Mouse (Mus musculus): Measurements from ENCODE around the gene Tmem253. TPM values are rescaled to one million over a fixed set of nuclear protein-coding genes. Genes with fewer than 3 reads are reported as not detected.
A peak's percentile ranks its signal among the peaks of the same experiment; 100 is the strongest.

The Tmem253 gene
- 0.50 and 0.78 TPM in 2 replicates for polyA plus RNA-seq (2015; fragmentation: Nextera tagmentation; extraction: Ambion mirVana)

DNA sequence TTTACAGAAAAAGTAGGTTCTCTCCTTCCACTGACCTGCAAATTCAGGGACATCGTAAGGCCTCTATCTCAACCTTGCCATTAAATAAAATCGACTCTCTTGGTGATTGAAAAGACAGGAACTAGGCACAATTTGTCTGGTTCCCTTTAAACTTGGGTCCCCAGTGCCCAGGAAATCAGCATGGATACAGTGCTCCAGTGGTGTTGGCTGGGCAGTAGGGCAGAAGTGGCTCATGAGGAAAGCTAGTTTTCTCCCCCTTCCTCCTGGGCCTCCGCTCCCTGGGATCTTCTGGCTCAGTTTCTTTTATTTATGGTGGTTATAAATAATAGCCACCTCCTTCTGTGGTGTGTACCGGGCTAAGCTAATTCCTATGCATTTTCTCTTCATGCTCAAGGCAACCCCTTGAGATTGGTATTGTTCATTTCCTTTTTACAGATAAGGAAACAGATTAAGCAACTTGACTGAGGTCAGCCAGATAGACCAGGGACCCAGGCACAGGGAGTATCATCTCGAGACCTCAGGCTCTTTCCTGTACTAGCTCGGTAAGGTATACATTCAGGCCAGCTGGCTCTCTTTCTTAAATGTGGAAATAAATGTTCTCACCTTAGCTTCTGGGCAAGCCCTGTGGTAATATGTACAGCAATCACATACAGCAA lies at the start of gene Tmem253:
Tmem253 (plus strand) TSS at position 214 of the 656 bp plus-strand sequence.
- Histone ChIP-seq H3K4me1 (peaks cover 64% of the 10 kb centered on the region), H3K4me3 (peak within 1 kb of the TSS; percentile 64), H3K27me3 (replicated peaks) (no peaks in the 10 kb centered on the region), H3K36me3 (replicated peaks) (no peaks in the 10 kb centered on the region), H3K4me2 (peak within 1 kb of the TSS; percentile 67), H3K9me3 (no peaks in the 10 kb centered on the region), H3K9ac (peak within 1 kb of the TSS; percentile 75), H3K27ac (peak within 1 kb of the TSS; percentile 98)
- ATAC-seq (replicated peaks): no peak
- 21% methylated on average over 6 of the region's 6 CpGs for WGBS

DNA sequence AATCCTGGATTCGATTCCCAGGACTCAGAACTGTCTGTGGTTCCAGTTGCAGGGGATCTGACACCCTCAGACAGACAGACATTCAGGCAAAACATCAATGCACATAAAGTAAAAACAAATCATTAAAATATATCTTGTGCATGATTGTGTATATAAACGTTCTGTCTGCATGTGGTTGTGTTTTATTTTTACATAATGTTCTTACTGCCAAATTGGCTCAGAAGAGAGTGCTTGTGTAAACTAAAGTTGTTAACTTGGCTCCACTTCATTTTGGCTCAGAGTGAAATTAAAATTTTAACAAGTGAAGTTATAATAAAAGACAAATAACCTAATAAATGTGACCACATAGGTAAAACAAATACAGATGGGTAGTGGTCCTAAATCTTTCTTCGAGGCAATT lies 48.1 kb upstream of the Tmem253 start:
- no peaks in the 10 kb centered on the region for H3K36me3 ChIP-seq (replicated peaks)
- H3K27ac ChIP-seq: no peak overlapping the region
- H3K9ac ChIP-seq: no peak overlapping the region
- H3K4me1 ChIP-seq: no peaks in the 10 kb centered on the region
- no peaks in the 10 kb centered on the region for H3K27me3 ChIP-seq (replicated peaks)
- ATAC-seq (replicated peaks): no peak
- no peak overlapping the region for H3K4me3 ChIP-seq
- H3K9me3 ChIP-seq: no peaks in the 10 kb centered on the region
- no peak overlapping the region for H3K4me2 ChIP-seq
- 88% methylated on average over 3 of the region's 3 CpGs for WGBS

GRCm38 (mm10) chr14:51979252-51979651 lies 36.2 kb upstream of the Tmem253 start:
- H3K27ac ChIP-seq: no peak overlapping the region
- H3K4me1 ChIP-seq: peaks cover 10% of the 10 kb centered on the region
- no peaks in the 10 kb centered on the region for H3K27me3 ChIP-seq (replicated peaks)
- H3K9ac ChIP-seq: no peak overlapping the region
- H3K9me3 ChIP-seq: no peaks in the 10 kb centered on the region
- no peaks in the 10 kb centered on the region for H3K36me3 ChIP-seq (replicated peaks)
- H3K4me3 ChIP-seq: no peak overlapping the region
- 89% methylated on average over 3 of the region's 3 CpGs for WGBS
- no peak overlapping the region for H3K4me2 ChIP-seq
- no peak for ATAC-seq (replicated peaks)

DNA sequence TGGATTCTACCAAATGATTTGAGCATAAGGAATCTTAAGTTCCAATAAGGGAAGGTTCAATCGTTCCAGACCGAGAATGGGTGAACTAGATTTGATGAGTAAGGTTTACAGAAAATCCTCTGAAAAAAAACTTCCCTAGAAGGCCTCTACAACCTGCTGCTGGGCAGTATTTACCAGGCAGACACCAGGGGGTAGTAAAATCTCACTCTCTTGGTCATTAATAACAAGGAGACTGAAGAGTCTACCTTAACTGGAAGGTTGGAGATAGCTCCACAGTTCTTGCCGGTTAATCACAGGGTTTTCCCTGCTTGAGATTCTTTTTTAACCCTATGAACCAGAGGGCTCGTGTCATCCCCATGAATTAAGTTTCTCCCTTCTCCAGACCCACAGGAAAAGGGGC lies 32.2 kb upstream of the Tmem253 start:
- H3K9me3 ChIP-seq: no peaks in the 10 kb centered on the region
- no peak overlapping the region for H3K27ac ChIP-seq
- H3K36me3 ChIP-seq (replicated peaks): 0 out of 2 replicates have a peak, but pooled peaks cover 4% of the 10 kb centered on the region
- peak overlapping the region; percentile 77; the same call in 1 of the 2 replicates for H3K4me3 ChIP-seq
- H3K27me3 ChIP-seq (replicated peaks): no peaks in the 10 kb centered on the region
- peaks cover 33% of the 10 kb centered on the region for H3K4me1 ChIP-seq
- peak overlapping the region; percentile 83 for H3K4me2 ChIP-seq
- peak overlapping the region; percentile 95 for H3K9ac ChIP-seq
- 49% methylated on average over 4 of the region's 4 CpGs for WGBS
- ATAC-seq (replicated peaks): no peak

- no peaks in the 10 kb centered on the region for H3K27me3 ChIP-seq (replicated peaks)
- ATAC-seq (replicated peaks): no peak
- WGBS: 4% methylated on average over 10 of the region's 10 CpGs
- no peaks in the 10 kb centered on the region for H3K9me3 ChIP-seq
- 0 out of 2 replicates have a peak, but pooled peaks cover 5% of the 10 kb centered on the region for H3K36me3 ChIP-seq (replicated peaks)
- peak overlapping the region; percentile 83 for H3K4me2 ChIP-seq
- H3K4me1 ChIP-seq: peaks cover 36% of the 10 kb centered on the region
- peak overlapping the region; percentile 92 for H3K27ac ChIP-seq
- peak overlapping the region; percentile 95 for H3K9ac ChIP-seq
- H3K4me3 ChIP-seq: peak overlapping the region; percentile 77
Observed at GRCm38 (mm10) chr14:51983855-51984246, 31.6 kb upstream of the Tmem253 start.

DNA sequence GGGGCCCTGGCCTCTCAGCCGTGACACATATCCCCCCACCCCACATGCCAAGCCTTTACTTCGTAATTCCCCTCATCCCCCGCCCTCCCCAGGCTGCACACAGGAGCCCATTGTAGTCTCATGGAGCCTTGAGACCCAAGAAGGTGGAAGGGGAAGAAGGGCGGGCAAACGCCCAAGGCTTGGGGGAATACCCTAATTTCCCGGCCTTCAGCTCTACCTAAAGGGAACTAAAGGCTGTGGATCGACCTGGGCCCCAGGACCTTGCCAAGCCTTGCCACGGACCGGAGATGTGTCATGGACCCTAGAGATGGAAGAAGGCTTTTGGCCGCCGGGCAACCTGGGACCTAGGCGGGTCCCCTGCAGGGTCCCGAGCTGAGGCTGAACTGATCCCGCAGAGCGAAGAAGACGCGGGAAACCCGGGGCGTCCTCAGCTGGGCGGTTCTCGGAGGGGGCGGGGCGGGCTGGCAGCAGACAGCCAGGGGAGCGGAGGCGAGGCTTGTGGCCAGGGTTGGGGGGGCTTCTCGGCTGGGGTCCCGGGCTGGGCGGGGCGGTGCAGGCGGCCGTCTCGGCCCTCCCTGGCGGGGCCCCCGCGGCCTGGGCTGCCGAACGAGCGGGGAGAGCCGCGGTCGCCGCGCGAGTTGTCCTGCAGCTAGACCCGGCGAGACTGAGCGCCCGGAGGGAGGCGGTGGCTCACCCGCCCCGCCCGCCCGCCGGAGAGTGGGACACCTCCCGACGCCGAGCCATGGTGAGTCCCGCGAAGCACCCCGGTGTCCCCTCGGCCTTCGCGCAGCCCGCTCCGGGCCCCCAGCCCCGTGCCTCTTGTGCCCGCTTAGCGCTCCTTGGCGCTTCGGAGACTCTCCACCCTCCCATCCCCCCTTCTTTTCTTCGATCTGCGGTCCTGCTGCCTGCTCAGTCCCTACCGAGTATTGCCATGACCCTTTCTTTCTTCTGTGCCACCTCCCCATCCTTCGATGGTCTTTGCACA lies 30.9 kb upstream of the Tmem253 start, which contains the start of gene Arhgef40:
Arhgef40 (plus strand) TSS at position 473 of the 985 bp plus-strand sequence.
- peak within 1 kb of the TSS; percentile 92 for H3K27ac ChIP-seq
- peak within 1 kb of the TSS; percentile 83 for H3K4me2 ChIP-seq
- peak; percentile 92 for ATAC-seq (replicated peaks)
- no peaks in the 10 kb centered on the region for H3K27me3 ChIP-seq (replicated peaks)
- H3K9ac ChIP-seq: peak within 1 kb of the TSS; percentile 95
- under 1% methylated on average over 50 of the region's 74 CpGs for WGBS
- peak within 1 kb of the TSS; percentile 77 for H3K4me3 ChIP-seq
- H3K9me3 ChIP-seq: no peaks in the 10 kb centered on the region
- H3K4me1 ChIP-seq: peaks cover 43% of the 10 kb centered on the region
- peaks cover 11% of the 10 kb centered on the region; the same call in 1 of the 2 replicates for H3K36me3 ChIP-seq (replicated peaks)

GRCm38 (mm10) chr14:51985301-51986152 lies 29.9 kb upstream of the Tmem253 start:
- Histone ChIP-seq H3K36me3 (replicated peaks) (peaks cover 21% of the 10 kb centered on the region), H3K4me2 (peak overlapping the region; percentile 83), H3K27me3 (replicated peaks) (no peaks in the 10 kb centered on the region), H3K4me1 (peaks cover 43% of the 10 kb centered on the region), H3K9ac (peak overlapping the region; percentile 95), H3K9me3 (no peaks in the 10 kb centered on the region), H3K27ac (peak overlapping the region; percentile 92), H3K4me3 (peak overlapping the region; percentile 77)
- WGBS: under 1% methylated on average over 27 of the region's 27 CpGs
- ATAC-seq (replicated peaks): peak; percentile 60

DNA sequence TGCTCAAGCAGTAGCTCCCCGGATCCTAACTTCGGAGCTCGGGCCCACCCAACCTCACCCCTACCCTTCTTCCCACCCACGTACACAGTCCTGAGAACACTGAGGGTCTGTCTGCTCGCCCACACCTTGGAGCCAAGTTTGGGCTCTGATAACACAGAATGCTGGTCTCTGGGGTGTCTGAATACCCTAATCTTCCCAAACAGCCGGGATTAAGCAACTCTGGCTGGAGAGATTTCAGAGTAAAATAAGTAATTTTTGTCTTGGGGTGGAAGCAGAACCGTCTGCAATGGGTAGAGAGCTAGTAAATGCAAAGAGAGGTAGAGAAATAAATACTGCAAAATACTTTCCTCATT lies 29.3 kb upstream of the Tmem253 start:
- peaks cover 43% of the 10 kb centered on the region for H3K4me1 ChIP-seq
- WGBS: 1% methylated on average over 7 of the region's 7 CpGs
- peak overlapping the region; percentile 83 for H3K4me2 ChIP-seq

GRCm38 (mm10) chr14:51987177-51987576 lies 28.3 kb upstream of the Tmem253 start:
- Histone ChIP-seq H3K27ac (no peak overlapping the region), H3K27me3 (replicated peaks) (no peaks in the 10 kb centered on the region), H3K4me2 (no peak overlapping the region), H3K9me3 (no peaks in the 10 kb centered on the region), H3K9ac (no peak overlapping the region), H3K36me3 (replicated peaks) (peaks cover 37% of the 10 kb centered on the region), H3K4me3 (no peak overlapping the region), H3K4me1 (peaks cover 43% of the 10 kb centered on the region)
- ATAC-seq (replicated peaks): no peak
- 95% methylated on average over 6 of the region's 6 CpGs for WGBS

More for the DNA sequence above, 29.3 kb upstream of the Tmem253 start:
- H3K9ac ChIP-seq: peak overlapping the region; percentile 95
- peaks cover 27% of the 10 kb centered on the region for H3K36me3 ChIP-seq (replicated peaks)
- ATAC-seq (replicated peaks): no peak
- no peaks in the 10 kb centered on the region for H3K27me3 ChIP-seq (replicated peaks)
- H3K9me3 ChIP-seq: no peaks in the 10 kb centered on the region
- peak overlapping the region; percentile 77 for H3K4me3 ChIP-seq
- peak overlapping the region; percentile 92 for H3K27ac ChIP-seq

DNA sequence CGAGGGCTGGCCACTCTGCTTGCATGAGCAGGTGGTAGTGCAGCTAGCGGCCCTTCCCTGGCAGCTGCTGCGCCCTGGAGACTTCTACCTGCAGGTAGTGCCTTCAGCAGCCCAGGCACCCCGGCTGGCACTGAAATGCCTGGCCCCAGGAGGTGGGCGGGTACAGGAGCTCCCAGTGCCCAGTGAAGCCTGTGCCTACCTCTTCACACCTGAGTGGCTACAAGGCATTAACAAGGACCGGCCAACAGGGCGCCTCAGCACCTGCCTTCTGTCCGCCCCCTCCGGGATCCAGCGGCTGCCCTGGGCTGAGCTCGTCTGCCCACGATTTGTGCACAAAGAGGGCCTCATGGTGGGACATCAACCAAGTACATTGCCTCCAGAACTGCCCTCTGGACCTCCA lies 26.7 kb upstream of the Tmem253 start:
- H3K9me3 ChIP-seq: no peaks in the 10 kb centered on the region
- peaks cover 38% of the 10 kb centered on the region for H3K4me1 ChIP-seq
- H3K4me2 ChIP-seq: no peak overlapping the region
- 74% methylated on average over 12 of the region's 12 CpGs for WGBS
- no peak overlapping the region for H3K9ac ChIP-seq
- no peak overlapping the region for H3K4me3 ChIP-seq
- H3K27me3 ChIP-seq (replicated peaks): no peaks in the 10 kb centered on the region
- peaks cover 40% of the 10 kb centered on the region for H3K36me3 ChIP-seq (replicated peaks)
- no peak overlapping the region for H3K27ac ChIP-seq
- ATAC-seq (replicated peaks): no peak

DNA sequence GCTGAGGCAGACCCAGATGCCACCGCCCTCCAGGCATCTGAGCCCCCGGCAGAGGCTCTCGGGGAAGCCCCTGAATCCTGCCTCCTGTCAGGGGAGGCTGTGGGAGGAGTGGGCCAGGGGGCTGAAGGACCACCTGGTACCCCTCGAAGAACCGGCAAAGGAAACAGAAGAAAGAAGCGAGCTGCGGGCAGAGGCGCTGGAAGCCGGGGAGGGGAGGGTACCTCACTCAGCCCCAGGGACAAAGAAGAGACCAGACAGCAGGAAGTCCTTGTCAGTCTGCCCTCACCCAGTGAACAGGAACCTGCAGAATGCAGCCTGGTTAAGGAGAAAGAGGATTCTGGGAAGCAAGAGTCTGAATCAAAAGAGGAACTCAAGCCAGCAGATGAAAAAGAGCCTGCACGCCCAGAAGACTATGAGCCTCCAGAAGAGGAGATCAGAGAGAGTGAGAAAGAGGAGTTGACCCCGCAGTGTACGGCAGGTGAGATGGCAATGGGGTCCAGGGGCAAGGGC lies 25.9 kb upstream of the Tmem253 start:
- Histone ChIP-seq H3K27ac (0 out of 2 replicates have a peak overlapping the region, but pooled peaks have one; percentile 12), H3K36me3 (replicated peaks) (peaks cover 47% of the 10 kb centered on the region), H3K4me3 (no peak overlapping the region), H3K4me2 (no peak overlapping the region), H3K27me3 (replicated peaks) (no peaks in the 10 kb centered on the region), H3K4me1 (peaks cover 34% of the 10 kb centered on the region), H3K9ac (no peak overlapping the region), H3K9me3 (no peaks in the 10 kb centered on the region)
- no peak for ATAC-seq (replicated peaks)
- 63% methylated on average over 12 of the region's 12 CpGs for WGBS

Data from midbrain, embryonic 15.5 days (tissue).